Mouse (Mus musculus) thymus, adult 2 months (tissue): ENCODE measurements around the gene Nucb1. TPM values are rescaled to one million over a fixed set of nuclear protein-coding genes. Genes with fewer than 3 reads are reported as not detected.

Experiments used
- DNase-seq: peaks from one replicate; pipeline ENCODE4 v3.0.0; 2021
- H3K27ac ChIP-seq: fragments of 200-500 bp; 2 replicates; pipeline ENCODE4 v1.5.1; 2012; ENCODE audit warnings: low read length, control low read depth; ENCODE audit not compliant: control insufficient read depth, insufficient read depth
- H3K27me3 ChIP-seq: fragments of 200-500 bp; 2 replicates; pipeline ENCODE4 v1.6.1; 2012; ENCODE audit warnings: mild to moderate bottlenecking, low read length, moderate library complexity, mixed read lengths; ENCODE audit not compliant: control insufficient read depth, insufficient read depth
- H3K36me3 ChIP-seq: fragments of 200-500 bp; 2 replicates; pipeline ENCODE4 v1.6.1; 2012; ENCODE audit warnings: mild to moderate bottlenecking, low read length, moderate library complexity; ENCODE audit not compliant: control insufficient read depth, insufficient read depth
- H3K4me1 ChIP-seq: fragments of 200-500 bp; replicated peaks from 2 replicates; pipeline ENCODE4 v1.6.1; 2012; ENCODE audit warnings: low read length; ENCODE audit not compliant: control insufficient read depth, insufficient read depth
- H3K4me3 ChIP-seq: fragments of 200-500 bp; 2 replicates; pipeline ENCODE4 v1.5.1; 2012; ENCODE audit warnings: mild to moderate bottlenecking, low read length, control low read depth, moderate library complexity; ENCODE audit not compliant: control insufficient read depth, insufficient read depth
- CTCF ChIP-seq: fragments of 200-500 bp; IDR thresholded peaks from 2 replicates; pipeline ENCODE4 v1.5.1; 2012; ENCODE audit warnings: mild to moderate bottlenecking, control low read depth, low read length, moderate library complexity, borderline replicate concordance; ENCODE audit not compliant: control insufficient read depth, poor library complexity, insufficient read depth; ENCODE audit errors: extremely low read depth
- POLR2A ChIP-seq: fragments of 200-500 bp; IDR thresholded peaks from 2 replicates; pipeline ENCODE4 v1.6.1; 2012; ENCODE audit warnings: mild to moderate bottlenecking, low read length, control low read depth, moderate library complexity; ENCODE audit not compliant: control insufficient read depth, poor library complexity, insufficient read depth; ENCODE audit errors: extremely low read depth
- WGBS: fragments of 180-500 bp; shearing (Covaris S2); methylation state at CpG from one replicate; pipeline ENCODE4 v1.1.7; 2018; 5-methylcytosine and 5-hydroxymethylcytosine counted together
- polyA plus RNA-seq: library from polyadenylated mRNA; depleted of rRNA; stranded (reverse); fragments of >200 nt; gene quantifications from 2 replicates; pipeline ENCODE4 v1.2.3, GENCODE M21; 2012; rRNA removed

Nucb1 gene
- polyA plus RNA-seq, 1 experiment = 216 TPM

GRCm38 (mm10) chr7:45451344-45451982, 58.7 kb downstream of the Nucb1 start:
- peak; percentile 83 for DNase-seq
- no peaks in the 10 kb centered on the region for H3K36me3 ChIP-seq
- no peak for TF ChIP-seq POLR2A
- TF ChIP-seq CTCF = peak; percentile 90
- H3K4me1 ChIP-seq = peaks cover 2% of the 10 kb centered on the region; the same call in 1 of the 2 replicates
- no peak overlapping the region for H3K27ac ChIP-seq
- no peaks in the 10 kb centered on the region for H3K27me3 ChIP-seq
- H3K4me3 ChIP-seq = no peak overlapping the region
- WGBS = 63% methylated on average over 23 of the region's 23 CpGs

DNA sequence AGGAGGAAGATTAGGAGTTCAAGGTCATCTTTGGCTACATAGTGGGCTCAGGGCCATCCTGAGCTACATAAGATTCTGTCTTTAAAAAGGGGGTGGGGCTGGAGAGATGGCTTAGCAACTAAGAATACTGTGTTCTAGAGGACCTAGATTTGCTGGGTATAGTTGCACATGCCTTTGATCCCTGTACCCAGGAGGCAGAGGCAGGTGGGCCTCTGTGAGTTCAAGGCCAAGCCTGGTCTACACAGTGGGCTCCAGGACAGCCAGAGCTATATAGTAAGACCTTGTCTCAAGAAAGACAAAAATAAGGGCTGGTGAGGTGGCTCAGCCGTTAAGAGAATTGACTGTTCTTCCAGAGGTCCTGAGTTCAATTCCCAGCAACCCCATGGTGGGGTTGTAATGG, 60.2 kb downstream of the Nucb1 start:
- H3K36me3 ChIP-seq = no peaks in the 10 kb centered on the region

DNA sequence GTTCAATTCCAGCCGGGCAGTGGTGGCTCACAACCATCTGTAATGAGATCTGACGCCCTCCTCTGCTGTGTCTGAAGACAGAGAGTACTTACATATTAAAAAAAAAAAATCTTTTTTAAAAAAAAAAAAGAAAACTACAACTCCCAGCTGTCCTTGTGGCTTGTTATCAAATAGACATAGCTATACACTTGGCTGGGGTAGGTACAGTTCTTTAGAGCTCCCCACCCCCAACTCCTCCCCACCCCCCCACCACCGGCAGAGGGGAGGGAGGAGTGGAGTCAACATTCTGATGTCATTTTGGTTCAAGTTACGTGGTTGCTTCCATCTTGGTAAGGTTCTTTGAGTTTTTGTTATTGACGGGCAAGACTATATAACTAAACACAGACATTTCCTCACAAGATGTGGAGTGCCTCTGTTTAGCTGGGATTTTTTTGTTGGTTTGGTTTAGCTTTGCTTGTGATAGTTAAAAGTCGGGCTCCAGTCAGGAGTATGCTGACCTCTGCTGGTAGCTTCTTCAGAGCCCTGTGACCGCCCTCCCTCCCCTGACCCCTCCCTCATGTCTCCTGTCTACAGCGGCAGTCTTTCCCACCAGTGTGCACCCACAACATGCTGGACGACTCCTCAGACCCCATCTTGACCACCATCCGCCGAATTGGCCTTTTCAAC, 62.7 kb downstream of the Nucb1 start:
- Histone ChIP-seq H3K36me3 (no peaks in the 10 kb centered on the region), H3K27ac (no peak overlapping the region), H3K27me3 (no peaks in the 10 kb centered on the region), H3K4me3 (no peak overlapping the region), H3K4me1 (peaks cover 2% of the 10 kb centered on the region; the same call in 1 of the 2 replicates)
- 57% methylated on average over 11 of the region's 11 CpGs for WGBS
- TF ChIP-seq CTCF (peak; percentile 44; the same call in 1 of the 2 replicates), POLR2A (no peak)
- DNase-seq = no peak

More for the DNA sequence above, 60.2 kb downstream of the Nucb1 start:
- no peak for DNase-seq
- Histone ChIP-seq H3K27ac (no peak overlapping the region), H3K27me3 (no peaks in the 10 kb centered on the region), H3K4me3 (no peak overlapping the region), H3K4me1 (peaks cover 2% of the 10 kb centered on the region; the same call in 1 of the 2 replicates)
- 100% methylated on average over 1 of the region's 1 CpGs for WGBS
- no peak for TF ChIP-seq CTCF
- TF ChIP-seq POLR2A = no peak

- TF ChIP-seq CTCF (no peak), POLR2A (no peak)
- no peaks in the 10 kb centered on the region for H3K36me3 ChIP-seq
- H3K27ac ChIP-seq = no peak overlapping the region
These were observed 63.6 kb downstream of the Nucb1 start for GRCm38 (mm10) chr7:45446589-45446988.

DNA sequence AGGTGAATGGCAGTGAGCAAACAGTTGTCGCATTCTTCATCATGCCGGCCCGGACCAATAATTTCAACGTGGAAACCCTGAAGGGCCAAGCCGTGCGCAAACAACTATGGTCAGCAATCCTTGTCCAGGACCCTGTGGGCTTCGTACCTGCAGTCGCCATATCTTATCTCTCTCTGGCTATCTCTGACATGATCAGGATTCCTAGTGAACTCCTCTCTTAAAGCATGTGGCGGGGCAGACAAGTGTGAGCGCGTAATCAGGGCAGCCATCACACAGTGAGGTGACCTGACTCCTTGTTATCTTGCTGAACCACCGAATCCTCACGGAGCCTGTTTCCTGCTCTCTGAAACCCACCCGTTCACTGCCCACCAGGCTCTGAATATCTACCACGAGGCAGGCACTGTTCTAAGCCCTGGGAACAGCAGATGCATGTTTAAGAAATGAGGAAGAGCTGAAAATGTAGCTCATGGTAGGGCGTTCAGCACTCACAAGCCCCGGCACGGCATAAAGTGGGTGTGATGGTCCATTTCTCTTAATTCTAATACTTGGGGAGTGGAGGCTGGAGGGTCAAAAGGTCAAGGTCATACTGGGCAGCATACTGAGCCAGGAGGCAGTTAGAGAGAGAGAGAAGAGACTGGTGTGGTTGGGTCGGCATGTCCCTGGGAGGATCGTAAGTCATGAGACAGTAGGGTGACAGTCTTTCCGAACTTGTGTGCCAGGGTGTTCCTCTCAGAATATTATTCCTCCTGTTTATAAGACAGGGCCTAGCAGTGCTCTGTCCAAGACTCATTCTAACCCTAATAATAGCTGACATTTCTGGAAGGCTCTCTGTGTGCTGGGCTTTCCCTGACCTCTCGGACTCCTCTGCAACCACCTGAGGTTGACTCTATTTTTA, 66.4 kb downstream of the Nucb1 start:
- Histone ChIP-seq H3K4me1 (no peaks in the 10 kb centered on the region; the same call in 1 of the 2 replicates), H3K36me3 (no peaks in the 10 kb centered on the region), H3K4me3 (no peak overlapping the region), H3K27me3 (no peaks in the 10 kb centered on the region), H3K27ac (no peak overlapping the region)
- DNase-seq = no peak
- 91% methylated on average over 22 of the region's 22 CpGs for WGBS
- TF ChIP-seq CTCF = no peak
- TF ChIP-seq POLR2A = no peak

More at GRCm38 (mm10) chr7:45446589-45446988, 63.6 kb downstream of the Nucb1 start:
- H3K4me3 ChIP-seq = no peak overlapping the region
- H3K4me1 ChIP-seq = peaks cover 2% of the 10 kb centered on the region; the same call in 1 of the 2 replicates
- no peak for DNase-seq
- H3K27me3 ChIP-seq = no peaks in the 10 kb centered on the region

Other genes with a start within 250 kb of the Nucb1 start
- gene Slc6a21, start 232.9 kb downstream of the Nucb1 start, polyA plus RNA-seq = 0.50 TPM in 1 of 2 replicates, not detected in the other
- 12.1 and 12.9 TPM in 2 replicates for gene Trpm4, start 176.6 kb downstream of the Nucb1 start, polyA plus RNA-seq
- 0.56 and 9.1 TPM in 2 replicates for gene Hrc, start 175.1 kb downstream of the Nucb1 start, polyA plus RNA-seq
- 0.65 and 0.89 TPM in 2 replicates for gene Ppfia3, start 143.4 kb downstream of the Nucb1 start, polyA plus RNA-seq
- gene Lin7b, start 139.8 kb downstream of the Nucb1 start, polyA plus RNA-seq = 0.65 and 1.0 TPM in 2 replicates
- 693 and 725 TPM in 2 replicates for gene Snrnp70, start 114.7 kb downstream of the Nucb1 start, polyA plus RNA-seq
- 0.68 and 1.1 TPM in 2 replicates for gene Kcna7, start 104.8 kb downstream of the Nucb1 start, polyA plus RNA-seq
- gene Ntf5, start 96.7 kb downstream of the Nucb1 start, polyA plus RNA-seq = 2.1 and 3.0 TPM in 2 replicates
- 0.80 and 0.96 TPM in 2 replicates for gene Lhb, start 89.6 kb downstream of the Nucb1 start, polyA plus RNA-seq
- gene Gys1, start 75.6 kb downstream of the Nucb1 start, polyA plus RNA-seq = 35.2 and 35.5 TPM in 2 replicates
- gene Ruvbl2, start 72.3 kb downstream of the Nucb1 start, polyA plus RNA-seq = 122 and 124 TPM in 2 replicates
- 2,491 and 2,656 TPM in 2 replicates for gene Ftl1, start 50.5 kb downstream of the Nucb1 start, polyA plus RNA-seq
- gene Bax, start 43.5 kb downstream of the Nucb1 start, polyA plus RNA-seq = 165 and 184 TPM in 2 replicates
- gene Tulp2, start 28.5 kb downstream of the Nucb1 start, polyA plus RNA-seq = 2.5 and 3.0 TPM in 2 replicates
- gene Gm45808, start 23.6 kb downstream of the Nucb1 start, polyA plus RNA-seq = not detected in 2 replicates
- 2.3 and 2.4 TPM in 2 replicates for gene Dhdh, start 21.6 kb downstream of the Nucb1 start, polyA plus RNA-seq
- 27.6 and 35.3 TPM in 2 replicates for gene Ppp1r15a, start 15.9 kb upstream of the Nucb1 start, polyA plus RNA-seq
- 9.7 and 12.3 TPM in 2 replicates for gene Plekha4, start 15.9 kb upstream of the Nucb1 start, polyA plus RNA-seq
- 2.2 and 2.6 TPM in 2 replicates for gene Hsd17b14, start 44.5 kb upstream of the Nucb1 start, polyA plus RNA-seq
- gene Bcat2, start 59.7 kb upstream of the Nucb1 start, polyA plus RNA-seq = 140 and 173 TPM in 2 replicates
- 18.9 and 19.2 TPM in 2 replicates for gene Fgf21, start 105.1 kb upstream of the Nucb1 start, polyA plus RNA-seq
- gene Fut1, start 106.9 kb upstream of the Nucb1 start, polyA plus RNA-seq = 4.7 and 5.9 TPM in 2 replicates
- 0.45 and 0.75 TPM in 2 replicates for gene Izumo1, start 111.4 kb upstream of the Nucb1 start, polyA plus RNA-seq
- 6.3 and 8.6 TPM in 2 replicates for gene Rasip1, start 117.1 kb upstream of the Nucb1 start, polyA plus RNA-seq
- gene Mamstr, start 129.6 kb upstream of the Nucb1 start, polyA plus RNA-seq = 3.9 and 4.4 TPM in 2 replicates
- 1.3 and 1.9 TPM in 2 replicates for gene Fut2, start 156.0 kb upstream of the Nucb1 start, polyA plus RNA-seq
- 3.9 and 4.2 TPM in 2 replicates for gene Ntn5, start 173.6 kb upstream of the Nucb1 start, polyA plus RNA-seq
- 1.6 and 1.9 TPM in 2 replicates for gene Sec1, start 184.0 kb upstream of the Nucb1 start, polyA plus RNA-seq
- 2.2 and 2.7 TPM in 2 replicates for gene Car11, start 189.4 kb upstream of the Nucb1 start, polyA plus RNA-seq
- 28.2 and 31.3 TPM in 2 replicates for gene Dbp, start 194.7 kb upstream of the Nucb1 start, polyA plus RNA-seq
- gene Rpl18, start 205.1 kb upstream of the Nucb1 start, polyA plus RNA-seq = 2,384 and 2,707 TPM in 2 replicates
- 87.4 and 88.1 TPM in 2 replicates for gene Sphk2, start 207.6 kb upstream of the Nucb1 start, polyA plus RNA-seq
- 1.5 and 1.7 TPM in 2 replicates for gene Fam83e, start 210.8 kb upstream of the Nucb1 start, polyA plus RNA-seq
- gene Spaca4, start 215.4 kb upstream of the Nucb1 start, polyA plus RNA-seq = not detected in 2 replicates